Mouse (Mus musculus): ENCODE measurements around the gene Dtl. TPM values are rescaled to one million over a fixed set of nuclear protein-coding genes. Genes with fewer than 3 reads are reported as not detected.
A peak's percentile ranks its signal among the peaks of the same experiment; 100 is the strongest.

Dtl gene
- polyA plus RNA-seq, 1 experiment from 2014 or later: 11.8 TPM

DNA sequence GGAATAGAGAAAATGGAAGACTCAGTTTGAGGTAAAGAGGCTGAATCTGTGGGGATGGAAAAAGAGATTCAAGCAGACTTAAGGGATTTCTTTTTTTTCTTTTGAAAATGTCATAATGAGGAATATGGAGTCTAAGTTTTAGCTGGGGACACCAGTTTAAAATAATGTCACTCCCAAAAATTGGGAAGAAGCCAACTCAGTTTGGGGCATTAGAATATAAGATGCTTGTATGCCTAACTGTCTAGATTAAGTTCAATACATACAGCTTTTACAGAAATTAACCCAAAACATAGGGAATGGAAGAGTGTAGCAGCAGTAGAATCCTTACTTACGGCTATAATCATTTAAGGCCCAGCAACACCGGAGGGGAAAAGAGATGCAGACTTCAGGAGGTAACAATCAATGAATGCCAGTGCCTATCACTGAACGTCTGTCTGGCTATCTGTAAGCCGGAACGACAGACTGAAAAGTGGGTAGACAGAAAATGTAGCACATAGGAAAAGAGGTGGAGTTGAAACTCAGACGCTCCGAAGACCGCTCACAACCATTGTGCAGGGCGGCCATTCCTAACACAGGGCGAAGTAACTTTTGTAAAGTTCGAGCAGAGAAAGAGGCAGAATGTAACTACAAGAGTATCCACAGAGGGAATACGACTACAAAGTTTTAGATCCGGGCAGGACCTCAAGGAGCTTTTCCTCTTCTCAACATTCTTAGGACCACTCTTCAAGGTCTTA, 1.3 kb downstream of the Dtl start:
- no peaks in the 10 kb centered on the region for H3K9me3 ChIP-seq (ENCODE audit: low read length)
- ATAC-seq (no peak), DNase-seq (no peak)
- peak overlapping the region; percentile 76 for H3K27ac ChIP-seq (ENCODE audit: low read depth)
- peaks cover 4% of the 10 kb centered on the region; the same call in 1 of the 2 replicates for H3K36me3 ChIP-seq (replicated peaks; ENCODE audit: insufficient read depth, low read length)
- peaks cover 25% of the 10 kb centered on the region for H3K4me1 ChIP-seq (ENCODE audit: insufficient read depth)
- H3K27me3 ChIP-seq (ENCODE audit: insufficient read depth, low read length): no peaks in the 10 kb centered on the region
- H3K4me2 ChIP-seq (ENCODE audit: low read depth, low read length): peak overlapping the region; percentile 73
- peak overlapping the region; percentile 81 for H3K9ac ChIP-seq (replicated peaks)
- WGBS (ENCODE audit: insufficient replicate concordance): 2% methylated on average over 13 of the region's 13 CpGs
- H3K4me3 ChIP-seq (ENCODE audit: low read depth, low read length): peak overlapping the region; percentile 83
- TF ChIP-seq CTCF (IDR thresholded peaks at IDR 0.05; ENCODE audit: low read depth): no peak

- H3K27ac ChIP-seq (ENCODE audit: low read depth): no peak overlapping the region
- H3K9me3 ChIP-seq (ENCODE audit: low read length): no peaks in the 10 kb centered on the region
- DNase-seq: no peak
- H3K4me3 ChIP-seq (ENCODE audit: low read depth, low read length): no peak overlapping the region
- H3K27me3 ChIP-seq (ENCODE audit: insufficient read depth, low read length): no peaks in the 10 kb centered on the region
- no peak for TF ChIP-seq CTCF (IDR thresholded peaks at IDR 0.05; ENCODE audit: low read depth)
- no peak for TF ChIP-seq EP300 (IDR thresholded peaks at IDR 0.05; ENCODE audit: low read depth)
- peaks cover 6% of the 10 kb centered on the region; the same call in 1 of the 2 replicates for H3K4me1 ChIP-seq (ENCODE audit: insufficient read depth)
- WGBS (ENCODE audit: insufficient replicate concordance): 63% methylated on average over 3 of the region's 3 CpGs
- peaks cover 21% of the 10 kb centered on the region for H3K36me3 ChIP-seq (replicated peaks; ENCODE audit: insufficient read depth, low read length)
- no peak overlapping the region for H3K9ac ChIP-seq (replicated peaks)
- no peak overlapping the region for H3K4me2 ChIP-seq (ENCODE audit: low read depth, low read length)
- ATAC-seq: no peak
Measured at GRCm38 (mm10) chr1:191570415-191570814, 4.9 kb downstream of the Dtl start.

GRCm38 (mm10) chr1:191569625-191570024, 5.7 kb downstream of the Dtl start:
- no peak overlapping the region for H3K27ac ChIP-seq (ENCODE audit: low read depth)
- DNase-seq (no peak), ATAC-seq (no peak)
- no peak overlapping the region for H3K9ac ChIP-seq (replicated peaks)
- no peaks in the 10 kb centered on the region for H3K27me3 ChIP-seq (ENCODE audit: insufficient read depth, low read length)
- H3K36me3 ChIP-seq (replicated peaks; ENCODE audit: insufficient read depth, low read length): peaks cover 21% of the 10 kb centered on the region
- 96% methylated on average over 2 of the region's 2 CpGs for WGBS (ENCODE audit: insufficient replicate concordance)
- H3K4me3 ChIP-seq (ENCODE audit: low read depth, low read length): no peak overlapping the region
- no peak for TF ChIP-seq CTCF (IDR thresholded peaks at IDR 0.05; ENCODE audit: low read depth)
- no peak for TF ChIP-seq EP300 (IDR thresholded peaks at IDR 0.05; ENCODE audit: low read depth)
- H3K4me2 ChIP-seq (ENCODE audit: low read depth, low read length): no peak overlapping the region
- H3K9me3 ChIP-seq (ENCODE audit: low read length): no peaks in the 10 kb centered on the region
- peaks cover 6% of the 10 kb centered on the region; the same call in 1 of the 2 replicates for H3K4me1 ChIP-seq (ENCODE audit: insufficient read depth)

- Histone ChIP-seq H3K4me3 (ENCODE audit: low read depth, low read length) (no peak overlapping the region), H3K9ac (replicated peaks) (no peak overlapping the region), H3K9me3 (ENCODE audit: low read length) (no peaks in the 10 kb centered on the region), H3K36me3 (replicated peaks; ENCODE audit: insufficient read depth, low read length) (peaks cover 21% of the 10 kb centered on the region), H3K4me1 (ENCODE audit: insufficient read depth) (no peaks in the 10 kb centered on the region), H3K4me2 (ENCODE audit: low read depth, low read length) (no peak overlapping the region), H3K27ac (ENCODE audit: low read depth) (no peak overlapping the region), H3K27me3 (ENCODE audit: insufficient read depth, low read length) (no peaks in the 10 kb centered on the region)
- DNase-seq (no peak), ATAC-seq (no peak)
- 83% methylated on average over 1 of the region's 1 CpGs for WGBS (ENCODE audit: insufficient replicate concordance)
- TF ChIP-seq CTCF (IDR thresholded peaks at IDR 0.05; ENCODE audit: low read depth) (peak; percentile 58), EP300 (IDR thresholded peaks at IDR 0.05; ENCODE audit: low read depth) (no peak)
Measured at GRCm38 (mm10) chr1:191567859-191568258, 7.5 kb downstream of the Dtl start.

DNA sequence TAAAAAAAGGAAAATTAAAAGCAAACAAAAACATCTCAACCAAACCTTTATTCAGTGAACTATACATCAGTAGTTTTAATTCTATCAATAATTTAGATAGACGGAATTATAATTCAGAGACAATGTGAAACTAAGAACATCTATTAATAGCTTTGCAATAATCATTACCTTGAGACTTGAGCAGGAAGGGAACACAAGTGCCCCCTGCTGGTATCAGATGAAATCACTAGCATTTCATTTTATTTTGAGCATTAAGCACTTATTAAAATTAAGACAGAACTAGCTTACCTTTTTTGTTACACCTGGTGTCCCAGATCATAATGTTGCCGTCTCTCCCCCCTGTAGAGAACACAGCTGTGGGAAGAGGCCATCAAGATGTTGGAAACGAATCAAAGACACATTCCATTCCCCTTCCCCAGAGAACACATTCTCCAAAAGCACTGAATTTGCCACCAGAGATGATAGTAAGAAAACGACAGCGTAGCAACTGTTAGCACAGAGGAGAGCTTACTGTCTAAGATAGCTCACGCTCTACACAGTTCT, 12.4 kb downstream of the Dtl start:
- no peak overlapping the region for H3K4me2 ChIP-seq (ENCODE audit: low read depth, low read length)
- no peak overlapping the region for H3K27ac ChIP-seq (ENCODE audit: low read depth)
- no peaks in the 10 kb centered on the region for H3K4me1 ChIP-seq (ENCODE audit: insufficient read depth)
- no peak overlapping the region for H3K4me3 ChIP-seq (ENCODE audit: low read depth, low read length)
- DNase-seq (no peak), ATAC-seq (no peak)
- peaks cover 34% of the 10 kb centered on the region for H3K36me3 ChIP-seq (replicated peaks; ENCODE audit: insufficient read depth, low read length)
- H3K9me3 ChIP-seq (ENCODE audit: low read length): no peaks in the 10 kb centered on the region
- TF ChIP-seq EP300 (IDR thresholded peaks at IDR 0.05; ENCODE audit: low read depth) (no peak), CTCF (IDR thresholded peaks at IDR 0.05; ENCODE audit: low read depth) (peak; percentile 83)
- WGBS (ENCODE audit: insufficient replicate concordance): 66% methylated on average over 6 of the region's 6 CpGs
- no peaks in the 10 kb centered on the region for H3K27me3 ChIP-seq (ENCODE audit: insufficient read depth, low read length)
- H3K9ac ChIP-seq (replicated peaks): no peak overlapping the region

GRCm38 (mm10) chr1:191559779-191560178, 15.6 kb downstream of the Dtl start:
- no peak for DNase-seq
- Histone ChIP-seq H3K4me2 (ENCODE audit: low read depth, low read length) (no peak overlapping the region), H3K36me3 (replicated peaks; ENCODE audit: insufficient read depth, low read length) (peaks cover 46% of the 10 kb centered on the region), H3K9me3 (ENCODE audit: low read length) (no peaks in the 10 kb centered on the region), H3K4me3 (ENCODE audit: low read depth, low read length) (no peak overlapping the region), H3K27ac (ENCODE audit: low read depth) (no peak overlapping the region), H3K9ac (replicated peaks) (no peak overlapping the region), H3K4me1 (ENCODE audit: insufficient read depth) (no peaks in the 10 kb centered on the region), H3K27me3 (ENCODE audit: insufficient read depth, low read length) (no peaks in the 10 kb centered on the region)
- 0 out of 2 replicates have a peak, but pooled peaks have one; percentile 38 for ATAC-seq
- WGBS (ENCODE audit: insufficient replicate concordance): 78% methylated on average over 5 of the region's 5 CpGs
- TF ChIP-seq CTCF (IDR thresholded peaks at IDR 0.05; ENCODE audit: low read depth) (no peak), EP300 (IDR thresholded peaks at IDR 0.05; ENCODE audit: low read depth) (0 out of 2 replicates have a peak, but pooled peaks have one; percentile 10)

All from liver, postnatal 0 days (tissue).